Mouse (Mus musculus) liver, embryonic 14.5 days (tissue): ENCODE data around the gene Bax. TPM values are rescaled to one million over a fixed set of nuclear protein-coding genes. Genes with fewer than 3 reads are reported as not detected.
"Not testable (repeated sequence)": the region's sequence is repeated elsewhere in the genome, so short reads cannot be mapped to it uniquely, and the experiment has no call there.

Experiments used
- ATAC-seq: fragments of 200-750 bp; cut with Nextera tagmentation; 2 replicates; pipeline ENCODE4 v1.8.0; 2017; ENCODE audit warnings: moderate number of reproducible peaks, mild to moderate bottlenecking, moderate library complexity; ENCODE audit not compliant: insufficient read depth
- DNase-seq, 3 experiments: peaks; one replicate each; pipeline ENCODE4 v3.0.0-alpha.2; 2012 to 2013; ENCODE audit warnings: low read depth in 3 of 3, low spot score in 3 of 3
- H3K27ac ChIP-seq: fragments of 300-500 bp; sonication (generic); 2 replicates; pipeline ENCODE4 v1.5.1; 2014; ENCODE audit warnings: moderate library complexity, mild to moderate bottlenecking, control low read depth, inconsistent platforms
- H3K27me3 ChIP-seq: fragments of 300-500 bp; sonication (generic); 2 replicates; pipeline ENCODE4 v1.6.1; 2014; ENCODE audit warnings: mild to moderate bottlenecking, low read length, moderate library complexity; ENCODE audit not compliant: control insufficient read depth, insufficient read depth
- H3K36me3 ChIP-seq: fragments of 300-500 bp; sonication (generic); replicated peaks from 2 replicates; pipeline ENCODE4 v1.6.1; 2014; ENCODE audit warnings: low read depth; ENCODE audit not compliant: control insufficient read depth, insufficient read depth
- H3K4me1 ChIP-seq, 2 experiments: fragments of 200-500 bp in 1 of 2; fragments of 300-500 bp in 1 of 2; sonication (generic) in 1 of 2; replicated peaks; 2 replicates each; pipeline ENCODE4 v1.6.1; 2012 to 2014; ENCODE audit warnings: antibody characterized with exemption in 1 of 2, inconsistent platforms in 1 of 2, low read length in 1 of 2; ENCODE audit not compliant: control insufficient read depth in 2 of 2, insufficient read depth in 2 of 2
- H3K4me2 ChIP-seq: fragments of 300-500 bp; sonication (generic); 2 replicates; pipeline ENCODE4 v1.6.1; 2014; ENCODE audit warnings: low read depth, mild to moderate bottlenecking, control low read depth, moderate library complexity
- H3K4me3 ChIP-seq, 2 experiments: fragments of 200-500 bp in 1 of 2; fragments of 300-500 bp in 1 of 2; sonication (generic) in 1 of 2; 2 replicates each; pipeline ENCODE4 v1.5.1; 2012 to 2014; ENCODE audit warnings: low read depth in 2 of 2, low read length in 2 of 2, mild to moderate bottlenecking in 2 of 2, control low read depth in 1 of 2, inconsistent platforms in 1 of 2, moderate library complexity in 1 of 2; ENCODE audit not compliant: insufficient read depth in 1 of 2
- H3K9ac ChIP-seq: fragments of 300-500 bp; sonication (generic); replicated peaks from 2 replicates; pipeline ENCODE4 v1.6.1; 2014; ENCODE audit warnings: mild to moderate bottlenecking, control low read depth, moderate library complexity
- H3K9me3 ChIP-seq: fragments of 300-500 bp; sonication (generic); 2 replicates; pipeline ENCODE4 v1.6.1; 2016; ENCODE audit warnings: low read length, mixed read lengths; ENCODE audit not compliant: control insufficient read depth
- CTCF ChIP-seq: IDR thresholded peaks from 2 replicates; pipeline ENCODE4 v1.5.1; 2016; ENCODE audit warnings: antibody characterized with exemption, low read depth, control low read depth
- EP300 ChIP-seq: IDR thresholded peaks from 2 replicates; pipeline ENCODE4 v1.6.1; 2016; ENCODE audit warnings: antibody characterized with exemption, low read depth
- WGBS: fragments of 180-500 bp; shearing (Covaris S2); extraction: QIAGEN DNeasy Blood & Tissue Kit; methylation state at CpG from one replicate; pipeline ENCODE4 v1.1.7; 2014; ENCODE audit not compliant: insufficient replicate concordance; 5-methylcytosine and 5-hydroxymethylcytosine counted together
- polyA plus RNA-seq, 2 experiments: library from polyadenylated mRNA; depleted of rRNA in 1 of 2; stranded (reverse) in 1 of 2; unstranded in 1 of 2; fragments of >200 nt; fragmentation: Nextera tagmentation in 1 of 2; extraction: Ambion mirVana in 1 of 2; gene quantifications; 2 replicates each; pipeline versions ENCODE4 v1.2.1 to v1.2.3; 2012 to 2014

The Bax gene
- polyA plus RNA-seq, 2 experiments = 49.7 to 57.9 TPM

DNA sequence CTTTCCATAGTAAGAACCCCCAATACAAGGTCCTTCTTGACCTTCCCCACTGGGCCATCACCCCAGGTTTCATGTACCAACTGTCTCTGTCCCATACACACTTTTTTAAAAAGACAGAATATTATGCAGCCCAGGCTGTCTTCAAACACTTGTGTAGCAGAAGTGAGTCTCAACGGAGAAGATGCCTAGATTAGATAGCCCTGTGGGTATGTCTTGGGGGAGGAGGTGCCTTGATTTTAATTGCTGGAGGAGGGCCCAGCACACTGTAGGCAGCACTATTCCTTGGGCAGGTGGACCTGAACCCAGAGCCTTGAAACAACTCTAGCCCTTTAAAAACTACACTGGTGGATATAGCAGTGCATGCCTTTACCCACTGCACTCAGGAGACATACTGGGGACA is 15.5 kb upstream of the Bax start:
- no peak overlapping the region for H3K4me2 ChIP-seq
- H3K4me3 ChIP-seq = no peak overlapping the region
- H3K27me3 ChIP-seq = no peaks in the 10 kb centered on the region
- no peaks in the 10 kb centered on the region for H3K36me3 ChIP-seq
- H3K9ac ChIP-seq = no peak overlapping the region
- peaks cover 10 to 20% of the 10 kb centered on the region in 2 experiments; a peak in 3 of 4 replicates for H3K4me1 ChIP-seq
- H3K9me3 ChIP-seq = no peaks in the 10 kb centered on the region
- ATAC-seq = no peak
- no peak overlapping the region for H3K27ac ChIP-seq
- WGBS = 9% methylated on average over 1 of the region's 1 CpGs
- TF ChIP-seq CTCF = no peak
- TF ChIP-seq EP300 = no peak
- no peak for DNase-seq

DNA sequence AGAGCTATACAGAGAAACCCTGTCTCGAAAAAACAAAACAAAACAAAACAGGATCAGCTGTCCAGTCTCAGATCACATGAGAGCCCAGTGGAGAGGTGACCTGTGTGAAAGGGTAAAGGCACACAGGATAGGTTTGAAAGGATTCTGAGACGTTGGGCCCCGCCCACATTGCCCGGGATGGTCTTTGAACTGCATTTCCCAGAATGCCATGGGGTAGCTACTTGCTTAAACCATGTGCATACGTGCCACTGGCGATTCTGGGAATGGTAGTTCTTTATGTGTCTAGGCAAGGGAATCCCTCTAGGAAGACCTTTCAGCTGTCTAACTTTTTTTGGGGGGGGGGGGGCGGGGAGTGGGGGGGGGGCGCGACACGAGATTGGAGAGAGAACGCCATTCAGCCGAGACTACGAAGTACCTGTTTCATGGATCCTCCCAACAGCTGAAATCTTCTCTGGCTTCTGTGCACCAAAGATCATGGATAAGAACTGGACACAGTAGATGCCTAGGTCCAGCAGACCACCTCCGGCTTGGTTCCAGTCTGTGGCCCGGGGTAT is 14.8 kb upstream of the Bax start, which contains the start of gene Tulp2:
TSS of gene Tulp2 (plus strand) at position 504 of the 554 bp plus-strand sequence.
- no peak within 1 kb of the TSS for H3K9ac ChIP-seq
- no peak within 1 kb of the TSS for H3K4me2 ChIP-seq
- peak in 1 of 3 experiments; percentile 51 for DNase-seq
- H3K9me3 ChIP-seq = no peaks in the 10 kb centered on the region
- H3K27me3 ChIP-seq = no peaks in the 10 kb centered on the region
- ATAC-seq = peak; percentile 72
- H3K36me3 ChIP-seq = no peaks in the 10 kb centered on the region
- TF ChIP-seq EP300 (no peak), CTCF (no peak)
- H3K27ac ChIP-seq = no peak within 1 kb of the TSS
- WGBS = 34% methylated on average over 15 of the region's 15 CpGs
- H3K4me3 ChIP-seq = no peak within 1 kb of the TSS
- peaks cover 7 to 15% of the 10 kb centered on the region in 2 experiments; a peak in 3 of 4 replicates for H3K4me1 ChIP-seq

DNA sequence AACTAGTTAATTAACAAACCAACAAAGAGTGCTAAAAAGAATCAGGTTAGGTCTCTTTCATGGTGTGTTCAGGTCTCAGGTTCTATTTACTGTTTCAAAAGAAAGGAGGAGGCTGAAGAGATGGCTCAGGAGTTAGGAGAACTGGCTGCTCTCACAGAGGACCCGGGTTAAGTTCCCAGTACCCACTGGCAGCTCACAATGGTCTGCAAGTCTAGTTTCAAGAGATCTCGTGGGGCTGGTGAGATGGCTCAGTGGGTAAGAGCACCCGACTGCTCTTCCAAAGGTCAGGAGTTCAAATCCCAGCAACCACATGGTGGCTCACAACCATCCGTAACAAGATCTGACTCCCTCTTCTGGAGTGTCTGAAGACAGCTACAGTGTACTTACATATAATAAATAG is 13.6 kb upstream of the Bax start:
- not testable (repeated sequence) for H3K9me3 ChIP-seq, H3K4me2 ChIP-seq, DNase-seq, H3K9ac ChIP-seq, ATAC-seq, H3K27ac ChIP-seq, H3K4me3 ChIP-seq, H3K27me3 ChIP-seq, H3K36me3 ChIP-seq
- WGBS = 66% methylated on average over 3 of the region's 4 CpGs
- H3K4me1 ChIP-seq = peaks cover 7 to 17% of the 10 kb centered on the region in 2 experiments

DNA sequence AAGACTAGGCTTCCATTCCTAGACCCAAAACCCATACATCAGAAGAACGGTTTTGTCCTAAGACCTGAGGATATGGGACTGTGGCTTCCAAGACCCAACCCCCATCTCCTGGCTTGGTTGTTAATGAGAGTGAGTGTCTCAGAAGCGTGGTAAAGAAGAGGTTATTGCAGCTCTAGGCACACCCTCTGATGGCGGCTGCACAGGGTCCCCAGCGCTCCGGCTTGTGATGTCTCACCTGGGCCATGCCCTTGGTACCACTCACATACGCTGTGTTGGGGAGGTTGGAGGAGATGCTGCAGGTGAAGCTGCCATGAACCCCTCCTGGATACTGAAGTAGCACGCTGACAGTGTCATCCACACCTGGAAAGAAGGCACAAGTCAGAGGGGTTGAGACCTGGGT is 12.1 kb upstream of the Bax start:
- Histone ChIP-seq H3K4me2 (no peak overlapping the region), H3K36me3 (no peaks in the 10 kb centered on the region), H3K9me3 (no peaks in the 10 kb centered on the region), H3K27me3 (no peaks in the 10 kb centered on the region), H3K4me3 (no peak overlapping the region), H3K9ac (no peak overlapping the region), H3K4me1 (peaks cover 10 to 22% of the 10 kb centered on the region in 2 experiments), H3K27ac (no peak overlapping the region)
- 87% methylated on average over 7 of the region's 7 CpGs for WGBS
- no peak for ATAC-seq
- no peak for TF ChIP-seq EP300
- no peak for TF ChIP-seq CTCF
- DNase-seq = no peak

DNA sequence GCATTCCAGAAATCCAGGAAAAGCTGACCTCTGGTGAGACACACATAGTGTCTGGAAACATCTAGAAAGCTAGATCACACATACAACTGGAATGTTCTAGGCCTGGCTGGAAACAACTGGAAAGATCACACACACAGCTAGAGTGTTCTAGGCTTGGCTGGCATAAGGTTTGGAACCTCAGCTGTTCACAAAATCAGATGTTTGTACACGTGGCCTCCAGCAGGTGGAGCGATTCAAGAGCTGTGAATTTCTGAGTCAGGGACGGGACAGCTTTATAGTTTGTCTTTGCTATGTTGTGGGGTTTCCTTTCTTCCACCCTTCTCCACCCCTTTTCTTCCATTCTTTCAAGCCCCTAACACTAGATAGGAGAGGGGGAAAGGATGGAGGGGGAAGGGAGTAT is 10.3 kb upstream of the Bax start:
- Histone ChIP-seq H3K4me1 (peaks cover 7 to 17% of the 10 kb centered on the region in 2 experiments), H3K36me3 (no peaks in the 10 kb centered on the region), H3K9ac (no peak overlapping the region), H3K27me3 (no peaks in the 10 kb centered on the region), H3K27ac (no peak overlapping the region), H3K9me3 (no peaks in the 10 kb centered on the region), H3K4me2 (no peak overlapping the region), H3K4me3 (no peak overlapping the region)
- ATAC-seq = no peak
- 11% methylated on average over 3 of the region's 3 CpGs for WGBS
- peak; percentile 85 for TF ChIP-seq CTCF
- no peak for TF ChIP-seq EP300
- DNase-seq = no peak
